Comparison of ENCODE assay signal across 14 mouse cellular contexts in genomic region chr8:45559176-45559820, GRCm38 (mm10). TPM values are rescaled to one million over a fixed set of nuclear protein-coding genes. Genes with fewer than 3 reads are reported as not detected.
DNase-seq lines count a peak whose midpoint lies in the region; ATAC-seq lines count a peak whose summit lies in the region.
"Had no signal": no experiment of that assay in that cellular context is flagged by ENCODE, and none has a peak within 500 bp of the region (broad histone marks: within the 10 kb centered on the region; RNA-seq: fewer than 3 reads in every experiment).

No protein-coding gene starts in this region.

- no peaks in the 10 kb centered on the region for H3K9me3 ChIP-seq in kidney, embryonic 14.5 days (ENCODE audit: control insufficient read depth, low read length)
- H3K9me3 ChIP-seq: midbrain, embryonic 12.5 days had no signal

- no peaks in the 10 kb centered on the region for H3K4me1 ChIP-seq in kidney, embryonic 14.5 days (ENCODE audit: control insufficient read depth, insufficient read depth, low read length)

- WGBS in kidney, embryonic 14.5 days, result 87% methylated on average over 6 of the region's 6 CpGs

- peak; percentile 90 for ATAC-seq in frontal cortex, adult (ENCODE audit: low TSS enrichment)
- no peak for ATAC-seq in kidney, embryonic 14.5 days (ENCODE audit: low FRiP score, low TSS enrichment)

- no peak overlapping the region for H3K4me2 ChIP-seq in kidney, embryonic 14.5 days (replicated peaks; ENCODE audit: low read depth, low read length)
- H3K4me2 ChIP-seq: midbrain, embryonic 12.5 days had no signal

- peak; percentile 35 for DNase-seq in retina, postnatal 1 day
- DNase-seq in retina, embryonic 14.5 days (ENCODE audit: low spot score), result no peak
- DNase-seq in left cerebral cortex, adult 8-10 months (ENCODE audit: low spot score in 2 of 2), result peak; percentile 15 to 86
- no peak for DNase-seq in testis, postnatal 10 days (ENCODE audit: low spot score)
- no peak for DNase-seq in natural killer cell, adult 2 months (ENCODE audit: low spot score in 2 of 2)
- DNase-seq: adrenal gland, postnatal 14 days; cerebellum, adult 9-11 months; heart, adult 2 months; kidney, adult 9 months; lung, adult 2 months; thymus, postnatal 36 days had no signal

- H3K9ac ChIP-seq in kidney, embryonic 14.5 days (ENCODE audit: low read depth, low read length), result no peak overlapping the region
- H3K9ac ChIP-seq: midbrain, embryonic 12.5 days had no signal

- H3K27ac ChIP-seq in kidney, embryonic 14.5 days (ENCODE audit: low read depth, low read length), result no peak overlapping the region
- H3K27ac ChIP-seq: heart, adult 2 months had no signal

- H3K4me3 ChIP-seq in kidney, embryonic 14.5 days (ENCODE audit: low read length), result no peak overlapping the region
- H3K4me3 ChIP-seq: heart, adult 2 months; midbrain, embryonic 12.5 days had no signal

- no peaks in the 10 kb centered on the region for H3K36me3 ChIP-seq in kidney, embryonic 14.5 days (ENCODE audit: control insufficient read depth, insufficient read depth, low read length)
- H3K36me3 ChIP-seq: midbrain, embryonic 12.5 days had no signal

- H3K27me3 ChIP-seq in kidney, embryonic 14.5 days (ENCODE audit: control insufficient read depth, insufficient read depth, low read length), result no peaks in the 10 kb centered on the region
- H3K27me3 ChIP-seq: midbrain, embryonic 12.5 days had no signal

RNA-seq across cellular contexts. Expression of gene Sorbs2, which starts 51.7 kb away (rescaled TPM):
- total RNA-seq in left cerebral cortex, adult 8-10 months (2022), result 100 to 1,000 TPM; 263 to 309 (median 284) TPM
- polyA plus RNA-seq in kidney, embryonic 14.5 days (2014; fragmentation: Nextera tagmentation; extraction: Ambion mirVana), result 36.2 and 54.8 TPM in 2 replicates

Comparison
In these comparisons a context has a peak if more than half of its experiments do, and no peak if none do; other contexts are left out.
1. DNase-seq: peak in retina, postnatal 1 day (single experiment) and left cerebral cortex, adult 8-10 months (2 of 2); none in retina, embryonic 14.5 days (single experiment), testis, postnatal 10 days (single experiment) and natural killer cell, adult 2 months (0 of 2).